Mouse (Mus musculus) forebrain, embryonic 10.5 days (tissue): ENCODE measurements around the gene Npat. TPM values are rescaled to one million over a fixed set of nuclear protein-coding genes. Genes with fewer than 3 reads are reported as not detected.

Experiments
- polyA plus RNA-seq: library from polyadenylated mRNA; unstranded; fragments of >200 nt; fragmentation: Nextera tagmentation; extraction: Ambion mirVana; gene quantifications from 2 replicates; pipeline ENCODE4 v1.2.1, GENCODE M21; 2016

Gene Npat
- polyA plus RNA-seq, 1 experiment from 2014 or later: 20.5 TPM

Other genes with a start within 250 kb of the Npat start
- 0.58 and 0.66 TPM in 2 replicates for gene Exph5, start 235.4 kb upstream of the Npat start, polyA plus RNA-seq
- gene Kdelc2, start 153.0 kb upstream of the Npat start, polyA plus RNA-seq: 8.6 and 8.7 TPM in 2 replicates
- gene 4930550C14Rik, start 134.7 kb upstream of the Npat start, polyA plus RNA-seq: 0.30 and 0.39 TPM in 2 replicates
- gene Atm, start 307 bp upstream of the Npat start, polyA plus RNA-seq: 23.0 and 24.5 TPM in 2 replicates
- 29.0 and 29.9 TPM in 2 replicates for gene Acat1, start 73.3 kb downstream of the Npat start, polyA plus RNA-seq
- gene Cul5, start 133.0 kb downstream of the Npat start, polyA plus RNA-seq: 34.6 and 38.0 TPM in 2 replicates
- 2.4 and 3.3 TPM in 2 replicates for gene Rab39, start 169.2 kb downstream of the Npat start, polyA plus RNA-seq
- 6.6 and 8.4 TPM in 2 replicates for gene Slc35f2, start 234.5 kb downstream of the Npat start, polyA plus RNA-seq